Mouse (Mus musculus): Measurements from ENCODE around the gene Nanos3.

Gene Nanos3

DNA sequence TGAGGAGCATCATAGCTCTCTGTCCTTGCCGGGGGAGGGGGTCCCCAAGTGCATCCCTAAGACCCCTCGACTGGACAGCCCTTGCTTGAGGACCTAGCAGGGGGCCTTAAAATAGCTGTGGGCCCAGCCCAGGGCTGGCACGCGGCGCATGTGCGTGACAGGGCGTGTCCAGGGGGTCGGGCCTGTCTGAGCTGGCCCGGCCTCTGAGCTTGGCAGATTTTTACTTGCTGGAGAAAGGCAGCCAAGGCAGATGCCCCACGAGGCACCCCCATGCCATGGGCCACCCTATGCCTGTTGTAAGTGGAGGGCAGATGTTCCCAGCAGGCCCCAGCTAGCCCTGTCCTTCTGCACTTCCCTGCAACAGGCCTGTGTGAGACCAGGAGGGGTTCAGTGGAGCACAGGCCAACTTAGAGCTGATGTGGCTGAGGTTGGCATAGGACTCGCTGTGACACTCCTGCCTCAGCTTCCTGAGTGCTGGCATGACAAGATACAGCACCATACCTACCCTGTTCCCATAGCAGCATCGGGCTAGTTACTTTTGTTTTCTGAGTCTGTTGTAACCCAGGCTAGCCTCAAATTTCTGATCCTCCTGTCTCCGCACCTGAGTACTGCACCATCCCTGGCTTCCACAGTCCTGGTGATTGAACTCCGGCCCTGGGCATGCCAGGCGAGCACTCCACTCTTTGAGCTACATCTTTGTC lies 16.7 kb upstream of the Nanos3 start:
- DNase-seq = peak; percentile 46

DNA sequence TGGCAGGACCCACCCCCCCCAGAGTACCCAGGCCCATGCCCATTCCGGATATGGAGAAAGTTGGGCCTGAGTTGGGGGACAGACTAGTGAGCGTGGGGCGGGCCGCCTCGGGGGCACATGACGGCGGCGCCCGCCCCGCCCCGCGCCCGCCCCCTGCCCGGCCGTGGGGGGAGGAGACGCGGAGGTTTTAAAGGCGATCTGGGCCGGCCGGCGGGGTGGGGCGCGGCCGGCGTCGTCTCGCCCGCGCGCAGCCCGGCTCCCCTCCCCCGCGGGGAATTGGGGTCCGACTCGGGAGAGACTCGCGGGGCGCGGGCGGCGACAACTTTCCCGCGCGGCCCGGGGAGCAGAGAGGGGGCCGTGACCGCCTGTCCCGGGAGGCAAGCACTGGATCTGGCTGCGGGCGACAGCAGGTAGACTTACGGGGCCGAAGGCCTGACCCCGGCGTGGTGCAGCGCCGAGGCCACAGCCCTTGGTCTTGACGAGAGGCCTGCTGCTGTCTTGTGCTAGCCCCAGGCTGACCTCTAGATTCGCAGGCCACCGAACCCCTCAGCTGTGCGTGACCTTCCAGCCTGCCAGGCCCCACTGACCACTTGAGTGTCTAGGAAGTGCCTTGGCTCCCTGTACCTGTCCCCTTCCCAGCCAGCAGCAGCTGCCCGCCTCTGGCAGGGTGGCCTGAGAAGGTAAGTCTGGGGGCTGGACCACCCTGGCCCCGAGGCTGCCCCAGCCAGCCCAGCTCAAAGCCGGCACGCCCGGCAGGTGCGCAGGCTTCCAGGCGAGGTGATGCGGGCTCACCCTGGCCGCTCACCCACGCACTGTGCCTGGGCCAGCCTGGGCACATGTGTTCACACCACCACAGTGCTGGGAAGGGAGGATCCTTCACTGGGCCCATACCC lies 15.9 kb upstream of the Nanos3 start:
- peak; percentile 71 for DNase-seq

DNA sequence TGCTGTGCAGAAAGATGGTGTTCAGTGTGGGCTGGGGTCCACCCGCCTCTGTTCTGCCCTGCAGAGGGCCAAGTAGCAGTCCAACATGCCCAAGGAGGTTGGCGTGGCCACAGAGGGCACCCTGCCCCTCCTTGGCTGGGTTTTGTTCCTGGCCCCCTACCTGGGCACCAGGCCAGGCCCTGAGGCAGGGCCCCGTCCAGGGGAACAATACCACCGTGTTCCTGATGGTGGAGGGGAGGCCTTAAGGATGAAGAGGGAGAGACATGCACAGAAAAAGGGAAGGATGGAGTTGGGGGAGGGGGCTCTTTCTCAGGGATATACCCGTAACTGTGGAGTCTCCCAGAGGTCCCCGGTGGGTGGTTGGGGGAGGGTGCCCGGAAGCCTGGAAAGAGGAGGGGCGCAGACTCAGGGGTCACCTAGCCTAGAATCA lies 15.1 kb upstream of the Nanos3 start:
- DNase-seq = peak; percentile 45

DNA sequence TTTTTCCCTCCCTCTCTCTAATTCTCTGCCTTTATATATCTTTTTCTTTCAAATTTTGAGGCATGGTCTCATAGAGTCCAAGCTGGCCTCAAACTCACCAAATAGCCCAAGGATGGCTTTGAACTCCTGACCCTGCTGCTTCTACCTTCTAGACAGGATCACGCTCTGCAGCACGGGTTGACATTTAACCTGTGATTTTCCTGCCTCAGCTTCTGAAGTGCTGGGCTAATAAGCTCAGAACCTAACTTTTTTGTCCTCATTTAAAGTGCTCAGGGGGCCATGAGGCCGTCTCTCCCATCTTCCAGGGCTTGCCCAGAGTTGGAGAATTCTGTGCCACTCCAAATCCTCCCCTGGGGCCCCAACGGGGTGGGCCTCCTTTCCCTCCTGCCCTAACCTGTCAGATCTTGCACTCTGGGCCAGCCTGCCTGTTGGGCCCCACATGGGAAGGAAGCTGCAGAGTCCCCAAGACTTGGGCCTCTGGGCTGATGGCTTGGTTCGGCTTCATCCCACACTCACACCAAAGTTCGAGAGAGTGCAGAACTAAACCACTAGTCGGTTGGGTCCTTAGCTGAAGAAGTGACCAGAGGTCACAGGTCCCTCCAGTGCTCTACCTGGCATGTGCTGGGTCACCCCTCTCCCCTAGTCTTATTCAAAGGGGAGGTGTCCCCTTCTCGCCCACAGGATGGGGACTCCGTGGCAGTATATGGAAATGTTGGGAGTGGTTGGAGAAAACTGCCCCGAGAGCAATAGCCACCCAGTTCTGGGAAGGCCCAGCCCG lies 14.5 kb upstream of the Nanos3 start:
- DNase-seq = peak; percentile 46

DNA sequence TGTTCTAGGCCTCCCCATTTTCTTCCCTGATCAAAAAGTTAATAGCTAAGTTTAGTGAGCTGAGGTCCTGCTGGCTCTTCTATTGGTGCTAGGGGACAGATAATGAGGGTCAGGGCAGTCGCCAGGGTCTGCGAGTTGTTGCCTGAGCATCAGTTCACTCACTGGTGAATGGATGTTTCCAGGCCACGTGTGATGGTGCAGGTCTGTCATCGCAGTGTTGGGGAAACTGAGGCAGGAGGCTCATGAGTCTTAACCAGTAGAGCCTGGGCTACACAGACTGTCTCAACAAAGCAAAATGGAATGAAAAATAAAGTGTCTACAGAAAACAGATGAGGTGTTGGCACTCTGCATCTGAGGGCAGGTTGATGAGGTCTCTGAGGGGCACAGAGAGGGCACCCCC lies 13.9 kb upstream of the Nanos3 start:
- DNase-seq = peak; percentile 34

DNA sequence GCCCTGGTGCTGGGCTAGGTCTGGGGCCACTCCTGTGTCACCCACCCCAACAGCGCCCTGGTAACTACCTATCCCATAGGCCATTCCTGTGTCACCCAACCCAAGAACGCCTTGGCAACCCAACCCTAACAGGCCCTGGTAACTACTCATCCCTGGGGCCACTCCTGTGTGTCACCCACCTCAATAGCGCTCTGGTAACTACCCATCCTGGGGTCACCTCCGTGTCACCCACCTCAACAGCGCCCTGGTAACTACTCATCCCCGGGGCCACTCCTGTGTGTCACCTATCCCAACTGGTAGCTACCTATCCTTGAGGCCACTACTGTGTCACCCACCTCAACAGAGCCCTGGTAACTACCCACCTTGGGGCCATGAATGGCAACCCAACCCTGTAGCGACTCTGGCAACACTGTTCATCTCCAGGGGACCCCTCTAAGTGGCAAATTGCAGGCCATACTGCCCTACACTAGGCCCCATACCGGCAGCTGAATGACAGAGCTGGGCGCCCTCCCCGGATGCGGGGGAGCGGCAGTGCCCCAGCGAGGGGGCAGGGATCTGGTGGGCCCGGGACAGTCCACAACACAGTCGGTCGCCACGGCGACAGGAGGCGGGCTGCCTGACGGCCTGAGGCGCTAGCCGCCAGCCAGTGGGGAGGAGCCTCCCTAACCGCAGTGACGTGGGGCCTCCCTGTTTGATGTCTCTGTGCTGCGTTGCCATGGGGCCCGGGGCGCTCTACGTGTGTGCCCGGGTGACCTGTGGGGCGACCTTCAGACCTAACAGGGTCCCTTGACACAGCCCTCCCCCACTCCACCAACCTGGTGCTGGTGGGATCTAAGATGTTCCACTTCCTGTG lies 13.1 kb upstream of the Nanos3 start:
- DNase-seq = peak; percentile 93

DNA sequence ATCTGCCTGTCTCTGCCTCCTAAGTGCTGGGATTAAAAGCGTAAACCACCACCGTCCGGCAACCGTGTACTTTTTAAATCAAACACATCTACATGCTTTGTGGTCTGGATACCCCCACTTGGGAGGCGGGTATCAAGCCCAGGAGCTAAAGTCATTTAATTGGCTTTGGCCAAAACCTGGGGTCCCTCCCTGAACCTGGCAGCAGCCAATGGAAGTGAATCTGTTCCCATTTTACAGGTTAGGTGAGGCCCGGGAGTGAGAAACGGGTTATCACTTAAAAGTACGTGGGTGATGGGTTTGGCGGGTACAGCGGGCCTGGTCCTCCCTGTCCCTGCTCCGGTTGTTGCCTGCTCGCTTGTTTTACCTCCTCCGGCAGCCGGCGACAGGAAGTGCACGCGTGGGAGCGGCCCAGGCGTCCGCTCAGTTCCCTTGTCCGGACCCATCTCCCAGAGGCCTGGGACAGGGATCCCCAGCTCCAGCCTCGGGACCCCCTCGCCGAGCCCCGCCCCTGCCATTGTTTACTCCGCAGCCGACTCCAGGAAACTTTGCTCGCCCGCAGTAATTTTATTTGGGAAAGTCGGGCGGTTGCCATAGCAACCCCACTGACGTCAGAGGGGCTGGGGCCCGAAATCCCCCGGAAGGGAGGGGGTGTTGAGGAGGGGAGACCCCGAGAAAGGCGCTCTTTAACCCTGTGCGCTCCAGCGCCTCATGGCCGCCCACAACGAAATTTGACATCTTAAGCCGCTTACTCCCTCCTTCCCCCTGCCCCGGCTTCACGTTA lies 12.3 kb upstream of the Nanos3 start:
- DNase-seq = peak; percentile 86

DNA sequence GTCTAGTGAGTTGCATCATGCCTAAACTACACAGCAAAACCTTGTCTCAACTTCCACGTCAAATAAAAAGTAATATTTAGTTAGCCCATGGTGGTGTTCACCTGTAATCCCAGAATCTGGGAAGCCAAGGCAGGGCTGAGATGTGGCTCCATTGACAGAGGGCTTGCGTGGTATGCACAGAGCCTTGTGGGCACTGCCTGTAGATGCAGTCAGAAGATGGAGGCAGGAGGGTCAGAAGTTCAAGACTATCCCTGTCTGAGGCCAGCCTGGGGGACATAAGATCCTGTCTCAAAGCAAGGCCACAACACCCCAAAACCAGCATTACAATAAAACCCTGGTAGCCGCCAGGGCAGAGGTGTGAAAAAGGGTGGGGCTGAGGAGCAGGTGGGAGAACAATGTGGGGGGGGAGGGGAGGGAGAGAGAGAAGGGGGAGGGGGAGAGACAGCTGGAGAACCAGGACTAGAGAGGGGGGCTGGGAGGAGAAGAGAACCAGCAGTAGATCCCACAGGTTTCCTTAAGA lies 9.3 kb upstream of the Nanos3 start:
- DNase-seq = no peak

DNA sequence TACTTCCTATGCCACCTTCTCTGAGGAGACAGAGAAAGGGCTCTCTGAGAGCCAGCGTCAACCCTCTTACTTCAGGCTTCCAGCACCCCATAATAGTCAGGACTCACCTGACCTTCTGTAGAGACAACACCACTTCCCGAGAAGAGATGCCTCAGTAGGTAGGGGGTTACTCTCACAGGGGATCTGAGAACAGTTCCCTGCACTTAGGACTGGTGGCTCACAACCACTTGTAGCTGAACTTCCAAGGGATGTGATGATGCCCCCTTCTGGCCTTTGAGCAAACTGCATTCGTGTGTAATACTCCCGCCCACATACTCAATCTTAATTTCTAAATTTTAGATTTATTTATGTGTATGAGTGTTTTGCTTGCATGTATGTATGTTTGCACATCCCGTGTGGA lies 8.5 kb upstream of the Nanos3 start:
- DNase-seq = peak; percentile 47

DNA sequence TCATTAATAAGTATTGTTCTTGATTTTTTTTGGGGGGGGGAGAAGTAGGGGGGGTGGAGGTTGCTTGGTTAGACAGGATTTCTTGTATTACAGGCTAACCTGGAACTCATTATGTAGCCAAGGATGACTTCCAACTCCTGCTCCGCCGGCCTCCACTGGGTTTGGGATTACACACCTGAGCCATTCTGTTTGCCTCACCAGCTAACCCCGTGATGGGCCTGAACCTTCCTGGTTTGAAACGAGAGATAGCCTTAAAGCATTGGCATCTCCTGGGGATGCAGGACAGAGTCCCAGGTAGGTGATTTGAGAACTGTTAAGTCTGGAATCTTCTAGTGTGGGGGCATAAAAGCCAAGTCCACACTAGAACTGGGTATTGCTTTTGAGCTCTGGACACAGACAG lies 8.1 kb upstream of the Nanos3 start:
- DNase-seq = no peak

DNA sequence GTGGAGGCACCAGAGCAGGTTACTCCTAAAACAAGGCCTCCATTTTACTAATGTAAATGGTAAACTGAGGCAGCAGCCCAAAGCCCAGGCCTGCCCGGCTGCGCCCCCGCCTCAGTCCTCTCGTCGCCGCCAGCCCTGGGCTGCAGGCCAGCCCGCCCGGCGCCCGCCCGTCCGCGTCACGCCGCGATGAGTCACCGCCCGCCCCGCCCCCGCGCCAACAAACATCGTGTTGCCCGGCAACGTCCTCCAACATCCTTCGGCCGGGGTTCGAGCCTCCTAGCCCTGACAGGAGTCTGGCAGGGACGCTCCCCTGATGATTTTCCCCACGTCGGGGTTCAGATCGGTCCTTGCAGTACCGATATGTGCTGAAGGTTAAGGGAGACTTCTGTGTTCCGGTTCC lies 7.5 kb upstream of the Nanos3 start:
- peak; percentile 74 for DNase-seq

DNA sequence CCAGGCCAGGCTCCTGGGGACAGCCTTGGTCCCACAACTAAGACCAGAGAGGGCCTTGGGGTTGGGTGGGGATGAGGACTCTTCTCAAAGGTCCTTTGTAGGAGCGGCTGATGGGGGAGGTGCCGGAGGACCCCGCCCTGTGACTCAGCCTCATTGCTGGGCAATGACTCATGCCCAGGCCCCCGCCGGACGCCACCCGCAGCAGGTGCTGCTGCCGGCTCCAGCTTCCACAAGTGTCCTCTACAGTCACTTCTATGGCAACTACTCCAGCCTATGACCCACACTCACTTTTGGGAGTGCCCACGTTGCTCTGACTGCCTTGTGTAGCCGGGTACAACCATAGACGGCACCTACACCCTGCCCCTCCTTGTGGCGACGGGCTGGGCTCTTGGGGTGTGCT lies 7.0 kb upstream of the Nanos3 start:
- no peak for DNase-seq

DNA sequence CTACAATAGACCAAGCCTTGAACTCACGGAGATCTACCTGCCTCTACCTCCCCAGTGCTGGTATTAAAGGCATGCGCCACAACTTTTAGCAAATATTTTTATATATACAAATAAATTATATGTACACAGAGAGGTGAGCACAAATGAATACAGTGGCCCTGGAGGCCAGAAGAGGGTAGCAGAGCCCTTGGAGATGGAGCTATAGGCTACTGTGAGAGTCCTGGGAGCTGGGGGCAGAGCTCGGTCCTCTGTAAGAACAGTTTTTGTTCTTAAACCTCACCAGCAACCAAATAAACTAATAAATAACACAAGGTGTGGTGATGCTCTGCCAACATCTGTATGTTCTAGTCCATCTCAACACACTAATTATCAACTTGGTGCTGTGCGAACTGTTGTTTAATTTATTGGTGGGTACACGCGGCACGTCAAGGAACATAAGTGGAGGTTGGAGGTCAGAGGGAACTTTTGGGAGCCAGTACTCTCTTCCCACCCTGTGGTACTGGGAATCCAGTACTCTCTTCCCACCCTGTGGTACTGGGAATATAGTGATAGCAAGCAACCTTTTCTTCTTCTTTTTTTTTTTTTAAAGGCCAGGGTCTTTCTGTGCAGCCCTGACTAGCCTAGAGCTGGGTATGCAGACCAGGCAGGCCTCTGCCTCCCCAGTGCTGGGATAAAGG lies 5.3 kb upstream of the Nanos3 start:
- DNase-seq = peak; percentile 47

DNA sequence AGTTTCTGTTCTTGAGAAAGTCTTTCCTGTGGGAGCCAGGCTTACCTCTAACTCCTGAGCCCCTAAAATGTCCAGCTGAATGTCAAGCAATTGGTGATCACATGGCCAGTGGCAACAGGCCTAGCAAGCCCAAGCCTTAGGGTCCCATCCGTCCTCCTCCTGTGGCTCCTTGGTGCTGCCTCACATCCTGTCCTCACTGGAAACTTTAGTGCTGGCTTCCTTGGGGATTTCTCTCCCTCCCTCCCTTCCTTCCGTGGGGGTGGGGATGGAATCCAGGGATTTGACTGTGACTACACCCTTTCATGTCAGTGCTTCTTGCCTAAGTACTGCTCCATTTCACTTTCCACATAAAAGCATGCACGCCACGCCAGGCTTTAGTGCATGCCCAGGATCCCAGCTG lies 4.6 kb upstream of the Nanos3 start:
- no peak for DNase-seq

DNA sequence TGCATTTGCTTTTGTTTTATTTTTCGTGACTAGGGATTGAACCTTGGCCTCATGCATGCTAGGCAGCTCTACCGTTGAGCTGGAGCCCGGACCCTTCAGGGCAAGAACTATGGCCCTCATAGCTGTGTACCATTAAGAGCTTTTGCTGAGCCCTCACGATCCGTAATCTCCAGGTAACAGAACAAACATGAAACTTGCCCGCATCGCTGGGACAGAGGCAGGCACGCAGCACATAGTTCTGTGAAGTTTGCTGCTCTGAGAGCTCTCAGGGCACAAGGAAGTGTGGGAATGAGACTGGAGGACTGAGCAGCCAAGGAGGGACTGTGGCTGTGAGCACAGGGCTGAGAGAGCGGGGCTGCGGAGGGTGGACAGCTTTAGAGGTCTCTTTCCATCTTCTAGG lies 3.7 kb upstream of the Nanos3 start:
- no peak for DNase-seq

DNA sequence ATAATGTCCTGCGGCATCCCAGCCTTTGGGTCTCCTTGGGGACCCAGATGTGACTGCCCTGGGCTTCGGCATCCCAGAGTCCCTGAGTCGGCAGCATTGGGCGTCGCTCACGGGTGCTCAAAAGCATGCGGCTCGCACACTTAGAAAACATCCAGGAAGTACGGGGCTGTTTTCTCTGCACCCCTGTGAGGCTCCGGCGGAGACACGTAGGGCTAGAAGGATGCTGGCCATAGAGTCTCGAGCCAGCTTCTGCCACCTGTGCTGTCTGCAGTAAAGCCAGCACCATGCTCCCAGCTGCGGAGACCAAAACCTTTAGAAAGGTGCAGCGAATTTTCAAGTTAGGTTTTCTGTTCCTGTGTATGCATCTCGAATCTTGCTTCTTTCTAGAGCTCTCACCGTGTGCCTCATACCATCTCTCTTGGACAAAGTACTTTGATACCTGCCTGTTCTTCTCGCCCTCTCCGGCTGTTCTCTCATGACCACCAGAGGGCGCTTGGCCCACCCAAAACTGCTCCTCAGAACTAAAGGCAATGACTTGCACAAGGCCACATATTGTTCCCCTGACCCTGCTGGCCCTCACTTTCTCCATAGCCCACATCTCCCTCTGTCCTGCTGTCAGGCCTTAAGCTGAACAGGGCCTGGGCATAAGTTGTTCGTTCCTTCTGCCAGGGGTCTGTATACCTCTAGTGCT lies 2.2 kb upstream of the Nanos3 start:
- peak; percentile 88 for DNase-seq

DNA sequence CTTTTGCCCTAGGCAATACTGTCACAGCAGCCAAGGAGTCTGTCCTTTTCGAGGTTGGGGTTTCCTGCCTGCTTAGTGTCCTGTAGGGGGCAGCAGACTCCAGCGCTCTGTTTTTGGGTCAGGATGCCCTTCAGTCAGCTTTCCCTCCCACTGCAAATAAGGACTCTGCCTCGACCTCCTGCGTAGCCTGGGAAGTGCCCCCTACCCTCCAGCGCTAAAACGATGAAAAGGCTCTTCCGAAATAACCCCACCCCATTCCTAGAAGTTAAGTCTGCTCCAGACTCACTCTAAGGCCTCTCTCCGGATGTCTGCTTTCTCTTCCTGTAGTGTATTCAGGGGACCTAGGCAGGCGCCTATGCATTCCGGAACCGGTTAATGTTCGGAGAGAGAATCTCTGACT lies 1.5 kb upstream of the Nanos3 start:
- DNase-seq = peak; percentile 79

DNA sequence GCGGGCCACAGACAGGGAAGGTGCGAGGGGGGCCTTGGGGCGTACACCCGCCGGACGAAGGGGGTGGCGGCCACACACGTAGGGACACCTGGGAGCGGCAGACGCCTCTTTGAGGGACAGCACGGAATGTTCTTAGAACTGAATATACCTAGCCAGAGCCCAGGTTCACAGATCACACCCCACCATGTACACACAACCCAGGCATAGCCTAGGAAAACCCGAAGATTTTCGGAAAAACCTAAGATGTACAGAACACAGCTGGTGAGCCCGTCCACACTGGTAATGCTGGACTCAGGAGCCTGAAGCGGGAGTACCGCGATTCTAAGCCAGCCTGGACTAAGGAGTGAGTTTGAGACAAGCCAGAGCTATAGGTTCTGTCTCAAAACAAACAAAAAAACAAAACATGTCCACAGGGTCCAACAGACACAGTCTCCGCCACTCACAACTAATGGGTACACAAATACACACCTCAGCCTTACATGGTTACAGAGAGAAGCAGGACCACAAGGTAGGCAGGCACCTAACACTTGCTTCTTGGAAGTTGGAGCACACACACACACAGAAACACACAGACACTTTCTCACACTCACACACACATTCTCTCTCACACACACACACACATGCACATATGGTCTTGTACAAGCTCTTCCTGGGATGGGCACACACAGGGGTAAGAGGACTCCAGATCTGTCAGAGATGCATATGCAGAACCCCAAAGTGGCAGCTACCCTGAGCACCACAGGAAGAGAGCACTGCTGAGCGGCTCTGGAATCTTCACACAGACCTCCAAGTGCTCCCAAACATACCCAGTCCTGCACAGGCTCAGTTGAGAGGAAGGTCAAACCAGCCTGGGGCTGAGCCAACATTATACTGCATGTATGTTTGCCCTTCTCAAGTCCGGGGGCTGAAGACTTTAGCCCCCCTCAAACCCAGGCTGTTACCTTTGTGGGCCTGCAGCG lies 653 bp downstream of the Nanos3 start:
- peak; percentile 34 for DNase-seq

All from thymus, postnatal 4 days (tissue).